Mouse (Mus musculus): ENCODE measurements around the gene Tmem200b. TPM values are rescaled to one million over a fixed set of nuclear protein-coding genes. Genes with fewer than 3 reads are reported as not detected.

Tmem200b gene
- 3.3 and 4.1 TPM in 2 replicates for polyA plus RNA-seq (2014; fragmentation: Nextera tagmentation; extraction: Ambion mirVana)

DNA sequence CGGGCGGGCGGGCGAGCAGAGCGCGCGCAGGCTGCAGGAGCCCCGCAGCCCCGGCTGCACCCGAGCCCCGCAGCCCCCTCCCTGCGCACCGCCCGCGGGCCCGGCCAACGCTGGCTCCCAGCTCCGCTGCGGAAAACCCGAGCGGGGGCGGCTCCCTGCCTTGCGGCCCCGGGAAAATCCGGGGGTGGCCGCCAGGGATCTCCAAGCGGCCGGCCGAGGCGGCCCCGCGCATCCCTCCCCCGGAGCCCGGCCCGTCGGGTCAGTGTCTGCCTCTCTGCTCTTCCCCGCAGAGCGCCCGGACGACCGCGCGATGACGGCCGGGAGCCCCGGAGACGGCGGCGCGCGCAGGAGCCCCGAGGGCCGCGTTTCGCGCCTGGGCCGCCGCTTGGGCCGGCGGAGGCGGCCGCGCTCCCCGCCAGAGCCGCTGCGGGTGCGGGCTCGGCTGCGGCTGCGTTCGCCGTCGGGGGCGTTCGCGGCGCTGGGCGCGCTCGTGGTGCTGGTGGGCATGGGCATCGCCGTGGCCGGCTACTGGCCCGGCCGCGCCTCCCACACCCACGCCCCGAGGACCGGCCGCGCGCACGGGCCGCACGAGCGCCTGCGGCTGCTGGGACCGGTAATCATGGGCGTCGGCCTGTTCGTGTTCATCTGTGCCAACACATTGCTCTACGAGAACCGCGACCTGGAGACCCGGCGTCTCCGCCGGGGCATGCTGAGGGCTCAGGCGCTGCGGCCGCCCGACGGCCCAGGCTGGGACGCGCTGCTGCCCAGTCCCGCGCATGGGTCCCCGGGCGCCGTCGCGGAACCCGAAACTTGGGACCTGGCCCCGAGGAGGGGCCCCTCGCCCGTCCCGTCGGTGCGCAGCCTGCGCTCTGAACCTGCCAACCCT, at the start of gene Tmem200b:
TSS of gene Tmem200b (plus strand) at position 311 of the 886 bp plus-strand sequence.
- Histone ChIP-seq H3K9me3 (replicated peaks; ENCODE audit: control insufficient read depth, low read length) (no peaks in the 10 kb centered on the region), H3K27ac (ENCODE audit: low read depth, low read length) (peak within 1 kb of the TSS; percentile 89), H3K9ac (ENCODE audit: low read depth, low read length) (peak within 1 kb of the TSS; percentile 91), H3K4me2 (peak within 1 kb of the TSS; percentile 86), H3K4me1 (ENCODE audit: control insufficient read depth, insufficient read depth, low read length) (peaks cover 69% of the 10 kb centered on the region), H3K4me3 (ENCODE audit: low read depth, low read length) (peak within 1 kb of the TSS; percentile 71), H3K27me3 (ENCODE audit: control insufficient read depth, insufficient read depth, low read length) (peaks cover 18% of the 10 kb centered on the region; the same call in 1 of the 2 replicates), H3K36me3 (ENCODE audit: control insufficient read depth, insufficient read depth, low read length) (peaks cover 6% of the 10 kb centered on the region; the same call in 1 of the 2 replicates)
- no peak; the same call in 1 of the 2 replicates for ATAC-seq (replicated peaks; ENCODE audit: insufficient number of reproducible peaks, low FRiP score, low TSS enrichment)
- WGBS (ENCODE audit: insufficient replicate concordance), result 1% methylated on average over 114 of the region's 130 CpGs

DNA sequence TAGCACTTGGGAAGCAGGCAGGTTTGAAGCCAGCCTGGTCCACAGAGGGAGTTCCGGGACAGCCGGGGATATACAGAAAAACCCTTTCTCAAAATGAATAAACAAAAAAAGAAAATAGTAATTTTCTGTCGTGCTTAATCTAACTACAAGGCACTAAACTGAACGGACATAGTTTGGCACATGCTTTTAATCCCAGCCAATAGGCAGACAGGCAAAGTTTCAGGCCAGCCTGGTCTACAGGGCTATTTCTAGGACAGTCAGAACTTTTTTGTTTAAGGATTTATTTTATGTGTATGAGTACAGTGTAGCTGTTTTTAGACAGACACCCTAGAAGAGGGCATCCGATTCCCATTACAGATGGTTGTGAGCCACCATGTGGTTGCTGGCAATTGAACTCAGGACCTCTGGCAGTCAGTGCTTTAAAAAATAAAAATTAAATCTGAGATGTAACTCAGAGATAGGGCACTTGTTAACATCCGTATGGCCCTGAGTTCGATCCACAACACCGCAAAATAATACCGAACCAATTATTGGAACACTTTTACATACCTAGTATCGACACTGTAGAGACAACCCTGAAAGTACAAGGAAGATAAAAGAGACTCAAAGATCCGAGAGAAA, 48.8 kb upstream of the Tmem200b start:
- Histone ChIP-seq H3K4me1 (ENCODE audit: control insufficient read depth, insufficient read depth, low read length) (peaks cover 27% of the 10 kb centered on the region), H3K9ac (ENCODE audit: low read depth, low read length) (peak overlapping the region; percentile 100), H3K4me2 (peak overlapping the region; percentile 67), H3K4me3 (ENCODE audit: low read depth, low read length) (peak overlapping the region; percentile 99), H3K9me3 (replicated peaks; ENCODE audit: control insufficient read depth, low read length) (no peaks in the 10 kb centered on the region), H3K36me3 (ENCODE audit: control insufficient read depth, insufficient read depth, low read length) (no peaks in the 10 kb centered on the region), H3K27me3 (ENCODE audit: control insufficient read depth, insufficient read depth, low read length) (no peaks in the 10 kb centered on the region), H3K27ac (ENCODE audit: low read depth, low read length) (peak overlapping the region; percentile 87)
- 11% methylated on average over 11 of the region's 11 CpGs for WGBS (ENCODE audit: insufficient replicate concordance)
- no peak for ATAC-seq (replicated peaks; ENCODE audit: insufficient number of reproducible peaks, low FRiP score, low TSS enrichment)

DNA sequence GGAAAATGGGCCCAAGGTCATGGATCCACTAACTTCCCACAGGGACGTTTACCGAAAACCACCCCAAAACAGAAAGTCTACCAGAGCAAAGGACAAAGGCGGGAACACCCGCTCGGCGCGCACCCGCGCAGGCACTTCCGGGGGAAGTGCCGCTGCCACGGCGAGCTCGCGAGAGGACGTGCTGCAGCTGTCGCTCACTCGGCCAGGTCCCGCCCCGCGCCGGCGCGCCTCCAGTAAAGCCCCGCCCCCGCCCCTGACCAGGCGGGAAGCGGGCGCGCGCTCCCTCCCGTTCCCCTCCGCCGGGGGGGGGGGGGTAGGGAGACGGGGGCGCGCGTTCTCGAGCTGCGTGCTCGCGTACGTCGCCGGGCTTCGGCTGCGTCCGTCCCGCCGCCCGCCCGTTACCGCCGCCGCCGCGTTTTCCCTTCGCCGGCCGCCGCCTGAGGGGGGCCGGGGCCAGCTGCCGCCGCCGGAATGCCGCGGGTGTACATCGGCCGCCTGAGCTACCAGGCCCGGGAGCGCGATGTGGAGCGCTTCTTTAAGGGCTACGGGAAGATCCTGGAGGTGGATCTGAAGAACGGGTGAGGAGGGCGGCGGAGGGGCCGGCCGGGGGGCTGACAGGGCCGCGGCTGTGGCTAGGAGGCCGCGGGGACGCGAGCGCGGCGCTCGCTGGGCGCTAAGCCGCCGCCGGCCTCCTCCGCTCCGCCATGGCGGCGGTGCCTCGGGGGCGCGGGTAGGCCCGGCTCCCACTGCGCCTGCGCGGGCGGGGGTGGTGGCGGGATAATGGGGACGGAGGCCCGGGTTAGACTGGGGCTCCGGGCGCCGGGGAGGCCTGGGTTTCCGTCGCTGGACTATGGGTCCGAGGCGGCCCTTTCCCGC, 48.0 kb upstream of the Tmem200b start, which contains the start of gene Srsf4:
TSS of gene Srsf4 (plus strand) at position 325 of the 876 bp plus-strand sequence.
- 0% methylated on average over 64 of the region's 116 CpGs for WGBS (ENCODE audit: insufficient replicate concordance)
- Histone ChIP-seq H3K27ac (ENCODE audit: low read depth, low read length) (peak within 1 kb of the TSS; percentile 100), H3K4me3 (ENCODE audit: low read depth, low read length) (peak within 1 kb of the TSS; percentile 99), H3K4me1 (ENCODE audit: control insufficient read depth, insufficient read depth, low read length) (peaks cover 31% of the 10 kb centered on the region), H3K9ac (ENCODE audit: low read depth, low read length) (peak within 1 kb of the TSS; percentile 100), H3K27me3 (ENCODE audit: control insufficient read depth, insufficient read depth, low read length) (no peaks in the 10 kb centered on the region), H3K36me3 (ENCODE audit: control insufficient read depth, insufficient read depth, low read length) (no peaks in the 10 kb centered on the region), H3K4me2 (peak within 1 kb of the TSS; percentile 96), H3K9me3 (replicated peaks; ENCODE audit: control insufficient read depth, low read length) (no peaks in the 10 kb centered on the region)
- ATAC-seq (replicated peaks; ENCODE audit: insufficient number of reproducible peaks, low FRiP score, low TSS enrichment), result peak; percentile 91

DNA sequence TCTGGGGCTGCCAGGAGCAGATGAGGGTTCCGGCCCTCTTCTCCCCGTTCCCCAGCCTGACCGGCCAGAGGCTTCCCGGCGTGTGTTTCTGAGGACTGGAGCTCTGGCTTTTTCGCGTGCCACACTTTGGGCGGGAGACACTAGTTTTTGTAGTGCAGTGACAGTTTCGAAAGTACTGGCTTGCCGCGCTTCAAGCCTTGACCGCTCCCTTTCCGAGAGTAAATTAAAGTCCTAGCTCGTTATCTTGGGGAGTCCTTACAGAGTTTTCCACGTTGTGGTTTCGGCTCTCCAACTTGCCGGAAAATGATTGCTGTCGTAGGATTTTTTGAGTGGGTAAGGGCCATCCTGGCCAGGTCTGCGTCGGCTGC, 47.4 kb upstream of the Tmem200b start:
- peak overlapping the region; percentile 100 for H3K27ac ChIP-seq (ENCODE audit: low read depth, low read length)
- H3K36me3 ChIP-seq (ENCODE audit: control insufficient read depth, insufficient read depth, low read length), result no peaks in the 10 kb centered on the region
- peak overlapping the region; percentile 99 for H3K4me3 ChIP-seq (ENCODE audit: low read depth, low read length)
- no peak for ATAC-seq (replicated peaks; ENCODE audit: insufficient number of reproducible peaks, low FRiP score, low TSS enrichment)
- peaks cover 34% of the 10 kb centered on the region for H3K4me1 ChIP-seq (ENCODE audit: control insufficient read depth, insufficient read depth, low read length)
- peak overlapping the region; percentile 100 for H3K9ac ChIP-seq (ENCODE audit: low read depth, low read length)
- H3K27me3 ChIP-seq (ENCODE audit: control insufficient read depth, insufficient read depth, low read length), result no peaks in the 10 kb centered on the region
- H3K4me2 ChIP-seq, result peak overlapping the region; percentile 96
- no peaks in the 10 kb centered on the region for H3K9me3 ChIP-seq (replicated peaks; ENCODE audit: control insufficient read depth, low read length)
- WGBS (ENCODE audit: insufficient replicate concordance), result 0% methylated on average over 20 of the region's 20 CpGs

DNA sequence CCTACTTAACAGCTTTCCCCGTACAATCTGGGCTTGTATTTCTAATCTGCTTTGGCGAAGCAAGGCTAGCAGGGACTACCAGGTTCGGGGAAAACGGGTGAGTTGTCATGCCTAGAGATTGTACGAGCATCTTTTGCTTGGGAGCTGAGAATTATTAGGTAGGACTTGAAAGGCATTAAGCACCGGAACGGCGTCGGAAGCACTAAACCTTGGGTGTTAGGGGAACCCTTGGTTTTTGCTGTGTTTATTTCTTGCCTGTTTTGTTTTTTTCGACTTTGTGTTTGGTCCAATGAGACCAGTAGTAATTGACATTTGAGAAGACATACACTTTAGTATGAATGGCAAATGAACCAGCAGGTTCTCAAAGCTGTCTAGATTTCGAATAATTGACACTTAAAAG, 47.0 kb upstream of the Tmem200b start:
- H3K4me3 ChIP-seq (ENCODE audit: low read depth, low read length), result peak overlapping the region; percentile 99
- H3K27me3 ChIP-seq (ENCODE audit: control insufficient read depth, insufficient read depth, low read length), result no peaks in the 10 kb centered on the region
- peak overlapping the region; percentile 100 for H3K27ac ChIP-seq (ENCODE audit: low read depth, low read length)
- peak overlapping the region; percentile 100 for H3K9ac ChIP-seq (ENCODE audit: low read depth, low read length)
- no peak for ATAC-seq (replicated peaks; ENCODE audit: insufficient number of reproducible peaks, low FRiP score, low TSS enrichment)
- no peaks in the 10 kb centered on the region for H3K36me3 ChIP-seq (ENCODE audit: control insufficient read depth, insufficient read depth, low read length)
- H3K4me1 ChIP-seq (ENCODE audit: control insufficient read depth, insufficient read depth, low read length), result peaks cover 36% of the 10 kb centered on the region
- H3K4me2 ChIP-seq, result peak overlapping the region; percentile 96
- WGBS (ENCODE audit: insufficient replicate concordance), result 5% methylated on average over 11 of the region's 11 CpGs
- no peaks in the 10 kb centered on the region for H3K9me3 ChIP-seq (replicated peaks; ENCODE audit: control insufficient read depth, low read length)

DNA sequence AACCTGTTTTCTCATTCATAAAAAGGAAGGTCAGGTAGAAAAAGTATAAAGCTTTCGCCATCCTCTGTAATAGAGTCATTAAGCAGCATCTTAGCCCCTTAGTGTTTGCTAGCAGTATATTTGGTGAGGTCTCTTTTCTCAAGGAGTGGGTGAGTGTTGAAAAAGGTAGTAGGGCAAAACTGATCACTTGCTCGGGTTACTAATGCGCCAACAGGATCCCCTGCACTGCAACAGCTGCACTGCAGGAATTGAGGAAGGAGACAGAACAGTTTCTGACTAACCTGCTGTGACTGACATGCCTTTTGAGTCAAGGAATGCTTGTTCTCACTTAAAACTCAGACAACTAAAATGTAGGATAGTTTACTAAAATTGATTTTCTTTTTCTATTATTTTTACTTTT, 46.3 kb upstream of the Tmem200b start:
- WGBS (ENCODE audit: insufficient replicate concordance), result 52% methylated on average over 3 of the region's 3 CpGs
- H3K9me3 ChIP-seq (replicated peaks; ENCODE audit: control insufficient read depth, low read length), result no peaks in the 10 kb centered on the region
- peak overlapping the region; percentile 96 for H3K4me2 ChIP-seq
- peaks cover 40% of the 10 kb centered on the region for H3K4me1 ChIP-seq (ENCODE audit: control insufficient read depth, insufficient read depth, low read length)
- no peaks in the 10 kb centered on the region for H3K36me3 ChIP-seq (ENCODE audit: control insufficient read depth, insufficient read depth, low read length)
- H3K9ac ChIP-seq (ENCODE audit: low read depth, low read length), result peak overlapping the region; percentile 100
- H3K27me3 ChIP-seq (ENCODE audit: control insufficient read depth, insufficient read depth, low read length), result no peaks in the 10 kb centered on the region
- no peak overlapping the region for H3K27ac ChIP-seq (ENCODE audit: low read depth, low read length)
- H3K4me3 ChIP-seq (ENCODE audit: low read depth, low read length), result peak overlapping the region; percentile 99
- ATAC-seq (replicated peaks; ENCODE audit: insufficient number of reproducible peaks, low FRiP score, low TSS enrichment), result no peak

DNA sequence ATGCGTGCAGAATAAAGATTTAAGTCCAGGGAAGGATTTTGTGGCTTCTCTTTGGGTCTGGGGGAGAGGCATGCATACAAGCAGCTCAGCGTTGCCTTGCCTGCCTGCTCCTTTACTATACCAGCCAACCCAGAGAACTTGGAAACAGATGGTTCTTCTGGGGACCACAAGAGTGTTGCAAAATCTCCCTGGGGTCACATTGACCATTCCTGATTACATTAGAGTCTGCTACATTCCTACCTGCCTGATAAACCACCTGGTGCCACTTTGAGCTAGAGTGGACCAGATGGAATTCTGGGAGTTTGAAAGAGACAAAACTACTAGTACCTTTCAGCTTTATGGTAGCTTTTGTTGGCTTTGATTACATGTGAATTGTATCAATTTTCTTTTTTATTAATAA, 44.7 kb upstream of the Tmem200b start:
- no peak overlapping the region for H3K27ac ChIP-seq (ENCODE audit: low read depth, low read length)
- H3K9ac ChIP-seq (ENCODE audit: low read depth, low read length), result no peak overlapping the region
- no peaks in the 10 kb centered on the region for H3K36me3 ChIP-seq (ENCODE audit: control insufficient read depth, insufficient read depth, low read length)
- H3K4me2 ChIP-seq, result peak overlapping the region; percentile 14; the same call in 1 of the 2 replicates
- H3K9me3 ChIP-seq (replicated peaks; ENCODE audit: control insufficient read depth, low read length), result no peaks in the 10 kb centered on the region
- H3K27me3 ChIP-seq (ENCODE audit: control insufficient read depth, insufficient read depth, low read length), result no peaks in the 10 kb centered on the region
- ATAC-seq (replicated peaks; ENCODE audit: insufficient number of reproducible peaks, low FRiP score, low TSS enrichment), result no peak
- H3K4me3 ChIP-seq (ENCODE audit: low read depth, low read length), result peak overlapping the region; percentile 5; the same call in 1 of the 2 replicates
- H3K4me1 ChIP-seq (ENCODE audit: control insufficient read depth, insufficient read depth, low read length), result peaks cover 43% of the 10 kb centered on the region
- WGBS (ENCODE audit: insufficient replicate concordance), result 71% methylated on average over 2 of the region's 2 CpGs

DNA sequence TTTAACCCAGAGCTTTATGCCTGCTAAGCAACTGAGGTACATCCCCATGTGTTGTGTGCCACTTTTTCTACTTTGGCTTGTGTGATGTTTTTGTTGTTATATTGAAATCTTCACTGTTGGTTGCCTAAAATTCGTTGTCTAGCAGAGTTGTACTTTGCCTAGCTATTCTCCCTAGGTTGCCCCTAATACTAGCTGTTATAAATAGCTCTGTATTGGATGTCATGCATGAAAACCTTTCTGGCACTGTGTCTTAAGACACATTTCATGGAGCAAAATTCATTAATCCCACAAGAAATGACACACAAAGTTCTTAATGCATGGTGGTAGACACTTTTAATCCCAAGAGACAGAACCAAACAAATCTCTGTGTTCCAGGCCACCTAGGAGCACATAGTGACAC, 41.9 kb upstream of the Tmem200b start:
- no peak overlapping the region for H3K27ac ChIP-seq (ENCODE audit: low read depth, low read length)
- H3K4me3 ChIP-seq (ENCODE audit: low read depth, low read length), result no peak overlapping the region
- H3K9ac ChIP-seq (ENCODE audit: low read depth, low read length), result no peak overlapping the region
- H3K27me3 ChIP-seq (ENCODE audit: control insufficient read depth, insufficient read depth, low read length), result no peaks in the 10 kb centered on the region
- no peak for ATAC-seq (replicated peaks; ENCODE audit: insufficient number of reproducible peaks, low FRiP score, low TSS enrichment)
- H3K9me3 ChIP-seq (replicated peaks; ENCODE audit: control insufficient read depth, low read length), result no peaks in the 10 kb centered on the region
- H3K4me2 ChIP-seq, result no peak overlapping the region
- WGBS (ENCODE audit: insufficient replicate concordance), result 83% methylated on average over 1 of the region's 1 CpGs
- H3K36me3 ChIP-seq (ENCODE audit: control insufficient read depth, insufficient read depth, low read length), result no peaks in the 10 kb centered on the region
- H3K4me1 ChIP-seq (ENCODE audit: control insufficient read depth, insufficient read depth, low read length), result peaks cover 45% of the 10 kb centered on the region
